Mouse (Mus musculus): ENCODE results near the gene Tmem82. TPM values are rescaled to one million over a fixed set of nuclear protein-coding genes. Genes with fewer than 3 reads are reported as not detected.

Gene Tmem82
- total RNA-seq (2014; rRNA removed) (1.3 and 1.6 TPM in 2 replicates), polyA plus RNA-seq (2015; fragmentation: Nextera tagmentation; extraction: Ambion mirVana) (1.3 and 1.5 TPM in 2 replicates)

DNA sequence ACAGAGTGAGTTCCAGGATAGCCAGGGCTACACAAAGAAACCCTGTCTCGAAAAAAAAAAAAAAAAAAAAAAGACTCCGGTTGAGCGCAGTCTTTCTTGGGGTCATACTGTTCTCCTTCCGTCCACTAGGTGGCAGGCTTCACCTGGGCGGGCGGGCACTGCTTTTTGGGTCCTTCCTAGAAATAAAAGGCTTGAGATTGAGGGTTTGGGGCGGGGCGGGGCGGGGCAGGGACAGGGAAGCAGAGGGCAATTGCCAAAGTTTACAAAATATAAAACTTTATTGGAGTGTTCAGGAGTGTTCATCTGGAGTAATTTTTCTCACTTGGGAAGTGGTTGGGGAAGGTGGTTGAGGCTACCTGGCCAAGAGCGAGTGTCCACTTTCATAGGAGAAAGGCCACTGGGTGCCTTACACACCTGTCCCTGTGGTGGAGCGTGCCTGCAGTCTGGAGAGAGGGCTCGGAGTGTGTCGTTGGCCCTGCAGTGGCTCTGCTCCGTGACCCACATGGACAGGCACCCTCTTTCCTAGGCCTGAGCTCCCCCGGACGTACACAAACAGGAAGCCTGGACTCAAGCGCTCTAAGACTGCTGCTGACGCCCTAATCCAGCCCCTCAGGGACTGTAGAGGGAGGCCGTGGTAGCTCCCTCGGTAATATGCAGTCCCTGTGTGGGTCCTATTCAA, at the start of gene Tmem82:
TSS of gene Tmem82 (minus strand) at position 69 of the 679 bp plus-strand sequence.
- Histone ChIP-seq H3K27ac (no peak within 1 kb of the TSS), H3K27me3 (ENCODE audit: insufficient read depth, low read length) (no peaks in the 10 kb centered on the region), H3K9me3 (ENCODE audit: low read length) (no peaks in the 10 kb centered on the region), H3K4me1 (ENCODE audit: insufficient read depth, low read length) (peaks cover 11% of the 10 kb centered on the region), H3K36me3 (ENCODE audit: insufficient read depth, low read length) (no peaks in the 10 kb centered on the region), H3K4me2 (ENCODE audit: low read depth, low read length) (peak within 1 kb of the TSS; percentile 50), H3K4me3 (ENCODE audit: low read length) (no peak within 1 kb of the TSS), H3K9ac (replicated peaks; ENCODE audit: low read length) (no peak within 1 kb of the TSS)
- peak; percentile 76 for TF ChIP-seq CTCF (IDR thresholded peaks at IDR 0.05; ENCODE audit: low read depth)
- 0 out of 2 replicates have a peak, but pooled peaks have one; percentile 11 for ATAC-seq
- DNase-seq (ENCODE audit: low spot score), result peak; percentile 71
- WGBS, result 30% methylated on average over 20 of the region's 20 CpGs

DNA sequence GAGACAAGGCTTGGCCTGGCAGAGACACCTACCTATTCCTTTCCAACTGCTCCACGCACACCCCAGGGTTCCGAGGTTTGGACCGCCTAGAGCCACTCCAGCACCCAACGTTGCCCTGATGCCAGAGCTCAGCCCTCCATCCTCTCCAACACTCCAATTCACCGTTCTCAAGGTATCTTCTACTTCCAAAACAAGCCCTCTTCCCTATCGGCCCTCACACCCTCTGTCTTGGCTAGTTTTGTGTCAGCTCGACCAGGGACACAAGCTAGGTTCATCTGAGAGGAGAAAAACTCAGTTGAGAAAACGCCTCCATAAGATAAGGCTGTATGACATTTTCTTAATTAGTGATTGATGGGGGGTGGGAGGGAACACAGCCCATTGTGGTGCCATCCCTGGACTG, 46.4 kb upstream of the Tmem82 start, which contains the start of gene Plekhm2:
TSS of gene Plekhm2 (minus strand) at position 101 of the 400 bp plus-strand sequence.
- peak within 1 kb of the TSS; percentile 96 for H3K9ac ChIP-seq (replicated peaks; ENCODE audit: low read length)
- H3K4me2 ChIP-seq (ENCODE audit: low read depth, low read length), result peak within 1 kb of the TSS; percentile 91
- peaks cover 6% of the 10 kb centered on the region; the same call in 1 of the 2 replicates for H3K4me1 ChIP-seq (ENCODE audit: insufficient read depth, low read length)
- peak within 1 kb of the TSS; percentile 92 for H3K27ac ChIP-seq
- no peaks in the 10 kb centered on the region for H3K9me3 ChIP-seq (ENCODE audit: low read length)
- DNase-seq (ENCODE audit: low spot score), result no peak
- H3K36me3 ChIP-seq (ENCODE audit: insufficient read depth, low read length), result peaks cover 7% of the 10 kb centered on the region; the same call in 1 of the 2 replicates
- H3K27me3 ChIP-seq (ENCODE audit: insufficient read depth, low read length), result no peaks in the 10 kb centered on the region
- ATAC-seq, result no peak
- H3K4me3 ChIP-seq (ENCODE audit: low read length), result peak within 1 kb of the TSS; percentile 83
- no peak for TF ChIP-seq CTCF (IDR thresholded peaks at IDR 0.05; ENCODE audit: low read depth)
- WGBS, result 60% methylated on average over 8 of the region's 8 CpGs

DNA sequence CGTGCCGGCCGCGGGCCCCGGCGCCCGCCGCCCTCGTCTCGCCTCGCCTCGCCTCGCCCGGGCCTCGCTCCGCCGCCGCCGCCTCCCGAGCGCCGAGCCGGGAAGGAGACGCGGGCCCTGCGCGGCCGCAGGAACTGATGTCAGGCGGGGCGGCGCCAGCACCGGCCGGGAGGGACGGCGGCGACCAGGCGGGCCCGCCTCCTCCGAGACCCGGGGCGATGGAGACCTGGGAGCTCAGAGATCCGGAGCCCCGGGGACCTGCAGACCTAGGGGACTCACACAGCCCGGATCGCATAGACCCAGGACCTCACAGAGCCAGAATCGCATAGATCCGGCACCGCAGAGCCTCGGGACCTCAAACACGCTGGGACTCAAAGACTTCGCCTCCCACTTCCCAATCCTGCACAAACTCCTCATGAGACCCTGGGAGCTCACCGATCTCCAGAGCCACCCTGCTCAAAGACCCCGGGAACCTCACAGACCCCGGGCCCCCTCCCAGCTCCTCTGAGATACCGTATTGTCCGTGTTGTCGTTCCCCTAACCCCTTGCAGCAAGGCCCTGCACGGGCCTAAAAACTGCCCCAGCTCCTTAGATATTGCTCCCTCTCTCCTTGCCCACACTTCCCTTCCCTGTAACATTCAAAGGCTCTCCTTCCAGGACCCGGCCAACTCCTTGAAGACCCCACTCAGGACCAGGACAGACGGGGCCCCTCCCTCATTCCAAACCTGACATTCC, 45.7 kb upstream of the Tmem82 start:
- Histone ChIP-seq H3K9me3 (ENCODE audit: low read length) (no peaks in the 10 kb centered on the region), H3K36me3 (ENCODE audit: insufficient read depth, low read length) (peaks cover 7% of the 10 kb centered on the region; the same call in 1 of the 2 replicates), H3K4me1 (ENCODE audit: insufficient read depth, low read length) (peaks cover 6% of the 10 kb centered on the region; the same call in 1 of the 2 replicates), H3K27ac (peak overlapping the region; percentile 92), H3K27me3 (ENCODE audit: insufficient read depth, low read length) (no peaks in the 10 kb centered on the region), H3K4me3 (ENCODE audit: low read length) (peak overlapping the region; percentile 83), H3K9ac (replicated peaks; ENCODE audit: low read length) (peak overlapping the region; percentile 96), H3K4me2 (ENCODE audit: low read depth, low read length) (peak overlapping the region; percentile 91)
- DNase-seq (ENCODE audit: low spot score), result peak; percentile 83
- TF ChIP-seq CTCF (IDR thresholded peaks at IDR 0.05; ENCODE audit: low read depth), result no peak
- ATAC-seq, result peak; percentile 77
- 1% methylated on average over 53 of the region's 60 CpGs for WGBS

DNA sequence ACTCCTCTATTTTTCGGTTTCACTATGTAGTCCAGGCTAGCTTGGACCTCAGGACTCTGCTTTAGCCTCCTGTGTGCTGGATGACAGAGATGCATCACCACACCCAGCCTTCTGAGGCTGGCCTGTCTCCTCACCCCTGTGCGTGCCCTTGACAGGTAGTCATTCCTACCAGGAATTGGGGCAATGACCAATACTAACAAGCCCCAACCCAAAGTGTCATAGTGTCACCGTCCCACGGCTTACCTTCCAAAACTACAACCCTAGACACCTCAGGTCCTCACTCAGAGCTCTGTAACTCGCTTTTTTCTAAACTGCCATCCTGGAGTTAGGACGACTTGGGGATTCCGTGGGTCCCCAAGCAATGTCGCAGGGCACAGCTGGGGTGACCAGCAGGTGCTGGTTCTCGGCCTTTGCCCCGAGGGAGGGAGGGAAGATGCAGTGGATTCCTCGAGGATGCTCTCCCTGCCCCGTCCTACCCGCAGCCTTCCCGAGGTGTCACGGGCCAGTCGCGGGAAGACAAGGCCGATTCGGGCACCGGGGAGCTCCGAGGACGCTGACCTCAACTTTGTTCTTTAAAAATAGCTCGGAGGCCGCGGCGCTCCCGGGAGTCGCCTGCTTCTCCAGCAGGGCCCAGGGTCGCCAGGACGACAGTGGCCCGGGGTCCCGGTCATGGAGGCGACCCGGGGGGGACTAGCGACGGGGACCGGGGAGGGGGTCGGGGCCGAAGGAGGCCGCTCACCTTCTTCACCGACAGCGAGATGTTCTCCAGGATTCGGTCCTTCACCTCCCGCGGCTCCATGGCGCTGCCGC, 44.9 kb upstream of the Tmem82 start:
- peak overlapping the region; percentile 96 for H3K9ac ChIP-seq (replicated peaks; ENCODE audit: low read length)
- peaks cover 7% of the 10 kb centered on the region; the same call in 1 of the 2 replicates for H3K36me3 ChIP-seq (ENCODE audit: insufficient read depth, low read length)
- ATAC-seq (peak; percentile 31), DNase-seq (ENCODE audit: low spot score) (peak; percentile 29)
- WGBS, result 4% methylated on average over 43 of the region's 47 CpGs
- H3K4me3 ChIP-seq (ENCODE audit: low read length), result peak overlapping the region; percentile 83
- no peaks in the 10 kb centered on the region for H3K9me3 ChIP-seq (ENCODE audit: low read length)
- no peaks in the 10 kb centered on the region for H3K27me3 ChIP-seq (ENCODE audit: insufficient read depth, low read length)
- H3K27ac ChIP-seq, result peak overlapping the region; percentile 92
- H3K4me2 ChIP-seq (ENCODE audit: low read depth, low read length), result peak overlapping the region; percentile 91
- peaks cover 6% of the 10 kb centered on the region; the same call in 1 of the 2 replicates for H3K4me1 ChIP-seq (ENCODE audit: insufficient read depth, low read length)
- TF ChIP-seq CTCF (IDR thresholded peaks at IDR 0.05; ENCODE audit: low read depth), result no peak

DNA sequence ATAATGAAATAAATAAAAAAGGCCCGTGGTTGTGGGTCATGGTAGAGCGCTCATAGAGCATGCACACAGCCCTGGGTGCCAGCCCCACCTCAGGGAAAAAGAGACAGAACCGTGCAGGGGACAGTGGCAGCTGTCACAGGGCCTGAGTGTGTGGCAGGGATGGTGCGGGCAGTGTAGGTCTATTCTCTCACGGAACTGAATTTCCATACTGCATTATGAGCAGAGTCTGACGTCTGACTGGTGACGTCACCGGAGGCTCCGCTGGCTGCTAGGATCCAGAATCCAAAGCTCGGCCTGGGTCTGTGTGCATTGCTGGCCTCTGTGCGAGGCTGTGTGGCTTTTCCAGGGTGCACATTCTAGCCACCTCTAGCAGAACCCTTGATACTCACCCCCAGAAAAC, 42.5 kb upstream of the Tmem82 start:
- Histone ChIP-seq H3K4me3 (ENCODE audit: low read length) (no peak overlapping the region), H3K4me2 (ENCODE audit: low read depth, low read length) (no peak overlapping the region), H3K27me3 (ENCODE audit: insufficient read depth, low read length) (no peaks in the 10 kb centered on the region), H3K36me3 (ENCODE audit: insufficient read depth, low read length) (peaks cover 7% of the 10 kb centered on the region; the same call in 1 of the 2 replicates), H3K4me1 (ENCODE audit: insufficient read depth, low read length) (peaks cover 6% of the 10 kb centered on the region; the same call in 1 of the 2 replicates), H3K9me3 (ENCODE audit: low read length) (no peaks in the 10 kb centered on the region), H3K27ac (no peak overlapping the region), H3K9ac (replicated peaks; ENCODE audit: low read length) (no peak overlapping the region)
- DNase-seq (ENCODE audit: low spot score) (no peak), ATAC-seq (no peak)
- WGBS, result 73% methylated on average over 11 of the region's 11 CpGs
- TF ChIP-seq CTCF (IDR thresholded peaks at IDR 0.05; ENCODE audit: low read depth), result no peak

DNA sequence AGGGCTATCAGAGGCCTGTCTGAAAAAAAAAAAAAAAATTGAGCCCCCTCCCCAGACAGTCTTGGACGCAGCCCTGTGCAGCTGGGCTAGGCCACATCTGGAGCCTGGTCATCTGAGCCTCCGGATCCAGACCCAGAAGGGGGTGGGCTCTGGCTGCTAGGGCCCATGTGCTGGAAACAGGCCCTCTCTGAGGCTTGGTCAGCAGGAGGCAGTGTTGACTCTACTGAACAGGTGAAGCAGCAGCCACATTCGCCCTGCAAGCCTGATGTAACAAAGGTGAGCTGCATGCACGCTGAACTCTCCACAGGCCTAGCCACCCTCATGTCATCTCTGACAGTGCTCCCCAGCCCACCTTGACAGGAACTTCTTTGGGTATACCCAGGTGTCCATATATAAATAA, 41.3 kb upstream of the Tmem82 start:
- peak; percentile 36 for TF ChIP-seq CTCF (IDR thresholded peaks at IDR 0.05; ENCODE audit: low read depth)
- 67% methylated on average over 4 of the region's 4 CpGs for WGBS
- peaks cover 7% of the 10 kb centered on the region; the same call in 1 of the 2 replicates for H3K36me3 ChIP-seq (ENCODE audit: insufficient read depth, low read length)
- no peak overlapping the region for H3K27ac ChIP-seq
- H3K27me3 ChIP-seq (ENCODE audit: insufficient read depth, low read length), result no peaks in the 10 kb centered on the region
- DNase-seq (ENCODE audit: low spot score) (no peak), ATAC-seq (no peak)
- no peak overlapping the region for H3K9ac ChIP-seq (replicated peaks; ENCODE audit: low read length)
- H3K4me3 ChIP-seq (ENCODE audit: low read length), result no peak overlapping the region
- no peaks in the 10 kb centered on the region for H3K9me3 ChIP-seq (ENCODE audit: low read length)
- no peak overlapping the region for H3K4me2 ChIP-seq (ENCODE audit: low read depth, low read length)
- peaks cover 2% of the 10 kb centered on the region; the same call in 1 of the 2 replicates for H3K4me1 ChIP-seq (ENCODE audit: insufficient read depth, low read length)

All from hindbrain, postnatal 0 days (tissue).